Mouse (Mus musculus): ENCODE results near the gene Ccdc174.
"Not testable (repeated sequence)": the region's sequence is repeated elsewhere in the genome, so short reads cannot be mapped to it uniquely, and the experiment has no call there.

Ccdc174 gene

GRCm38 (mm10) chr6:91877885-91878651, at the start of gene Ccdc174:
Ccdc174 (plus strand) TSS chr6:91878053.
- DNase-seq (ENCODE audit: low spot score), result peak; percentile 89

- no peak for DNase-seq (ENCODE audit: low spot score)
Measured at GRCm38 (mm10) chr6:91832863-91833440, 44.9 kb upstream of the Ccdc174 start.

- DNase-seq (ENCODE audit: low spot score), result peak; percentile 62
Measured at GRCm38 (mm10) chr6:91839010-91839871, 38.6 kb upstream of the Ccdc174 start.

- no peak for DNase-seq (ENCODE audit: low spot score)
Measured at GRCm38 (mm10) chr6:91842897-91843627, 34.8 kb upstream of the Ccdc174 start.

DNA sequence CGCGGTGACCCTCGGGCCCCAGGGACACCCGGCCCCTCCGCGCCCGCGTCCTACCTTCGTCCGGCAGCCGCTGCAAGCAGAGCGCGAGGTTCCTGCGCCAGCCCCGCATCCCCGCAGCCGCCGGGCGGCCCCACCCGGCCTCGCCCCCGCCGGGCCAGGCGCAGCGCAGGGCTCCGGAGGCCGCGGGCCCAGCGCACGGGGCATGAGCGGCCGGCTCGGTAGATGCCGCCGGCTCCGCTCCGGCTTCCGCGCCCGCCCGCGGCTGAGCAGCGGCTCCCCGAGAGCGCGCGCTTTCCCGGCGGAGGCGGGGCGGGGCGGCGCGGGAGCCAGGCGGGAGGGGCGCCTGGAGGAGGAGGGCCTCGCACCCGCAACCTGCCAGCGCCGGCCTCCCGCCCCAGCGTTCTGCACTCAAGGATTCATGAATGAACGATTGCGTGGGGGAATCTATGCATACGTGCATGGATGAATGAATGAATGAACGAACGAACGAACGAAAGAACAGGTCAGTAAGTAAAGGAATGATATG, 34.2 kb upstream of the Ccdc174 start:
- peak; percentile 22 for DNase-seq (ENCODE audit: low spot score)

DNA sequence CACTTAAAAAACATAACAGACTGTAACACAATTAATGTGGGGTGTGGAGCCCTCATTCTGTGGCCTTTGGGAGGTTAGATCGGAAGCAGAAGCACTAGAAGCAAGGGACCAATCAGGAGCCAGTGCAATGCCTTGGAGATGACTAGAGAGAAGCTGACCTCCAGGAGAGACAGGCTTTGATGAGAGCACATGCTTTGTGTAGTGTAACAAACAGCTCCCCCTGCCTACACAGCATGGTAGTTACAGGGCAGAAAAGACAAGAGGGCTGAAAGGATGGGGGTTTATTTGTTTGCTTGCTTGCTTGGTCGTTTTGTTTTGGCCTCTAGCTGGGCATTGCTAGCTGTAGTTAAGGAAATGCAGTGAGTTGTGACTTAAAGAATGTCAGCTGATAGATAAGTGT, 25.3 kb upstream of the Ccdc174 start:
- no peak for DNase-seq (ENCODE audit: low spot score)

GRCm38 (mm10) chr6:91858339-91858738, 19.5 kb upstream of the Ccdc174 start:
- no peak for DNase-seq (ENCODE audit: low spot score)

DNA sequence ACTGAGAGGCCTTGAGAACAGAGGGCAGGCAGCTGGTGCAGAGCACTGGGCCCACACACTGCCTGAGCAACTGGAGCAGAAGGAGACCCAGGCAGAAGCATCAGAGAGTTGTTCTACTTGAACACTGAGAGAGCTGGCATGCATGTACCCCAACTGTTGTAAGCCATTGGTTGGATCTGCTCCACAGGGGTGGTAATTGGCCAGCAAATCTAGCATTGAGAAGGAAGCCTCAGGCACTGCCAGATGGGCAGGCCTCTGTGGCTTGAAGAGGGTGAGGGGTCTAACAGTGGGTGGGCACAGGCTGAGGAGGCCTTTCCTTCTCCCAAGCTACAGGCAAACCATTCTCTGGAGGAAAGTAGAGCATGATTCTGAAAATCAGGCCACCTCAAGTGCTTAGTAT, 15.0 kb upstream of the Ccdc174 start:
- no peak for DNase-seq (ENCODE audit: low spot score)

DNA sequence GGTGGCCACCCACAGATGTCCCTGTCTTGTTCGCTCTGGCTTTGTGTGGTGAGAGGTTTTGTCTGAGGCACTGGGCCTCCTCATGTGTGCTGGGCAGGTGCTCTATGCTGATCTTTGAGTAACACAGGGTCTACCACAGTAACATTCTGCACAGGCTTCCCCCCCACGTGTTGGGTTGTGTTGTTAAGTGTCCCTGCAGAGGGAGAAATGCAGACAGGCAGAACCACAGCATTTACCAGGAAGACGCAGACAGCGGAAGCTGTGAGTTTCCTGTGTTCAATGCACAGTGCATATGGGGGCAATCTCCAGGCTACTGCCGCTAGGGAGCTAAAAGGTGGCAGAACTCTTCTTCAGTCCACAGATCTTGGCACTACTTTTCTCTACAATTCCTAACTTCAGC, 13.3 kb upstream of the Ccdc174 start:
- DNase-seq (ENCODE audit: low spot score), result no peak

DNA sequence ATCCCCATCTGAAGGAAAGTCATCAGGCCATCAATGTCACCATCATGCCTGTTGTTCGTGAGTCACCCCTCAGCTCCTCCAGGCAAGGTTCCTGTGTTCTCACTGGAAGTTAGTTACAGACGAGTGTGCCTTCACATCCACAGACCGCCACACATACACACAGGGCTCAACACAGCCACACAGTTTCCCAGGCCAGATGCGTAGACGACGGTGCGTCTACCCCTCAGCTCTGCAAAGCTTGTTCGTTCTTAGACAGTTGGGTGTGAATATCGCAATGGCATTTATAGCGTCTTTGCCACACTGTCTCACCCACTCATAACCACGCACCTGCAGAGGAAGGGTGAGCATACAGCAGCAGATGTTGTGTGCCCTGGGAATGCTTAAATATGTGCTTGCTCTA, 12.3 kb upstream of the Ccdc174 start:
- no peak for DNase-seq (ENCODE audit: low spot score)

DNA sequence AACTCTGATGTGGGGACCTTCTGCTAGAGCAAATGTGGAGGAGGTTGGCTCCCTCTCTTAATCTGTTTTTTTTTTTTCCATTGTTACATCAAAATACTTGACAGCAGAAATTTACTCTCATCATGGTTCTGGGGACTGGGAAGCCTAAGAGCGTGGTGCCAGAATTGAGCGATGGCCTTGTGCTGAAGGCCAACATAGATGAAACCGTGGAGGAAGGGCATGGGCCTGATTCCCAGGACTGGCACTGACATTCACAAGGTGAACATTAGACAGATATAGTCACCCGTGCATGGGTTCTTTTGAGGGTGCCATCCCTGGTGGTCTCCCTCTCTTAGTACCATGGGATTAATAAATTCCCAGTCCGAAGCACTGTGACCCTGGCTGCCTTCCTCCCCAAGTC, 9.8 kb upstream of the Ccdc174 start:
- no peak for DNase-seq (ENCODE audit: low spot score)

GRCm38 (mm10) chr6:91872781-91873180, 5.1 kb upstream of the Ccdc174 start:
- DNase-seq (ENCODE audit: low spot score), result no peak

DNA sequence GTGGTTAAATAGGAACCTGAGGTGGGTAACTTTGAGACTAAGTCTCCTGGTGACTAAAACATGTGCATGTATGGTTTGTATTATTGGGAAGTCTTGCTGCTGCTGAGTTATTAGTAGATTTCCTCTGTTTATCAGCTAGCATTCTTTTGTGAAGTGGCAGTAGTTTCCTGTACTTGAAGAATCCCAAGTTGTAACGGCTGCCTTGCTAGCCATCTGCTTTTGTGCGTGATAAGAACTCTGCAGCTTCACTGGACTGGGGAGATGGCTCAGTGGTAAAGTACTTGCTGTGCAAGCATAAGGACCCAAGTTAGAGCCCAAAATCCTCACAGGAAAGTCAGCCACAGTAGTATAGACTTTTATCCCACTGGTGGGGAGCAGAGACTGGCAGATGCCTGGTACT, 6.0 kb downstream of the Ccdc174 start:
- no peak for DNase-seq (ENCODE audit: low spot score)

- DNase-seq (ENCODE audit: low spot score), result no peak
Measured at GRCm38 (mm10) chr6:91889255-91889906, 11.5 kb downstream of the Ccdc174 start.

DNA sequence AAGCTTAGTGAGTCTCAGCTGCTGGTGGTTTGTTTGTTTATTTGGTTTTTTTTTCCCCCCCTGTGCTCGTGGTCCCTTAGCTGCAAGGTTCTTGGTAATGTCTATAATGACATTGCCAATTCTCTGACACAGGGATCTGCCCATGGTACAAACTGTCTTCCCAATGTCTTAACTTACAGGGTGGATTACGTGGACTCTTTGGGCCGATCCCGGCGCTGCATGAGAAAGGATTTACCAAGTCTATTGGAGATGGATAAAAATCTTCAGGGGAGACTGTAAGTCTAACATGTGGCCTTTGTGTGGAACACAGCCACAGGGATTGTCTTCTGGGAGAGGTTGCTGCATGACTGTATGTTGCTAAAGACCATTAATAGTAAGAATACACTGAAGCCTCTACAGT, 12.8 kb downstream of the Ccdc174 start:
- DNase-seq (ENCODE audit: low spot score), result no peak

GRCm38 (mm10) chr6:91891776-91892175, 13.9 kb downstream of the Ccdc174 start:
- DNase-seq (ENCODE audit: low spot score), result no peak

- no peak for DNase-seq (ENCODE audit: low spot score)
Measured at GRCm38 (mm10) chr6:91896783-91897182, 18.9 kb downstream of the Ccdc174 start.

DNA sequence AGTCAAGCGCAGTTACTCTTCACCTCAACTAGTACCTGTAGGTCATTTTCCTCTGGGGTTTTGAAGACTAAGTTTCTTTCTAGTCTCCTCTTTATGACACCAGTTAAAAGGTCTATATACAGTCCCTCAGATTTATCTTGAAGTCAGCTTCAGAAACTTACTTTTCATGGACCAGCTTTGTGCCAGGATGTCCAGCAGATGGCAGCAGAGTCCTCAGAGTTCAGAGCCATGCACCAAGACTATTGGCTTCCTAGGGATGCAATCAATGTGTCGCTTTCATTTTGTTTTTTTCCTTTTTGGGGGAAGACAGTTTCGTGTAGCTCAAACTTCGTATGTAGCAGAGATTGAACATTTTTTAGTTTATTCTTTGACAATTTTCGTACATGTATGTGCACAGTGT, 23.7 kb downstream of the Ccdc174 start:
- peak; percentile 46 for DNase-seq (ENCODE audit: low spot score)

GRCm38 (mm10) chr6:91902509-91902908, 24.7 kb downstream of the Ccdc174 start, which contains the start of gene 4930590J08Rik:
4930590J08Rik (plus strand) TSS chr6:91902809.
- not testable (repeated sequence) for DNase-seq (ENCODE audit: low spot score)

DNA sequence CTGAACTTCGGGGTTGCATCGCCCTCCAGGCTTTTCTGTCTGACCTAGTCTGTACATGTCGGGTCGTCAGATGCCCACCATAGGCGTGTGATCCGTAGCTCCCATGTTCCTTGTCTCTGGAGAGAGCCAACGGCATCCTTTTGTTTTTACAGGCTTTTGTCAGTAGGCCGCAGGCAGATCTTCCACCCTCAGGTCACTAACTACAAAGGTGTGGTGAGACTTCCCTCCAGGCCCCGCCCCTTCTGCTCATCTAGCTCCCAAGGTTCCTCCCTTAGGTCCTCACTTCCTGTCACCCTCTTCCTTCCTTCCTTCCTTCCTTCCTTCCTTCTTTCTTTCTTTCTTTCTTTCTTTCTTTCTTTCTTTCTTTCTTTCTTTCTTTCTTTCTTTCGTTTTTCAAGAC, 36.2 kb downstream of the Ccdc174 start:
- DNase-seq (ENCODE audit: low spot score), result no peak

DNA sequence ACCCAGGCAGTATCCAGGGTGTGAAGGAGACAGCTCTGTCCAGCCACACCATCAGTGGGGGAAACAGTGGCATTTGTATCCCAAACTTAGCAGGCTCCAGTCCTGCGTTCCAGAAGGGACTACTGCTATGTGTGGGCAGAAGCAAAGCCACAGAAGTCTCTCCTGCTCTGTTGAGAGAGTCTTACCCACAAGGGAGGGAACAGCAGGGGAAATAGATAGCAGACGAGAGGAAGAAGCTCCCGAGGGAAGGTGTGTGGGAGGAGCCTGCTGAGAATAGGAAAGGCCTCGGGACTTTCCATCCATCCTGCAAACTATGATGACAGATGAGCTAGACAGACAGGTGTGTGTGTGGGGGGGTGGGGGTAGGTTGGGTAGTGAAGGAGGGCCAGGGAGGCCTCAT, 39.4 kb downstream of the Ccdc174 start:
- peak; percentile 38 for DNase-seq (ENCODE audit: low spot score)

Measured in left cerebral cortex, adult 11 months (tissue).